Mouse (Mus musculus) forebrain, embryonic 12.5 days (tissue): ENCODE measurements around the gene Txn2. TPM values are rescaled to one million over a fixed set of nuclear protein-coding genes. Genes with fewer than 3 reads are reported as not detected.

ENCODE experiments used
- ATAC-seq: fragments of 200-750 bp; cut with Nextera tagmentation; 2 replicates; pipeline ENCODE4 v1.8.0; 2017; ENCODE audit warnings: moderate TSS enrichment; ENCODE audit not compliant: low FRiP score
- H3K27ac ChIP-seq: fragments of 300-500 bp; sonication (generic); 2 replicates; pipeline ENCODE4 v1.5.1; 2016; ENCODE audit warnings: mild to moderate bottlenecking
- H3K27me3 ChIP-seq: fragments of 300-500 bp; sonication (generic); 2 replicates; pipeline ENCODE4 v1.6.1; 2016; ENCODE audit warnings: mild to moderate bottlenecking
- H3K36me3 ChIP-seq: fragments of 300-500 bp; sonication (generic); replicated peaks from 2 replicates; pipeline ENCODE4 v1.6.1; 2016; ENCODE audit warnings: mild to moderate bottlenecking
- H3K4me1 ChIP-seq: fragments of 300-500 bp; sonication (generic); 2 replicates; pipeline ENCODE4 v1.6.1; 2016
- H3K4me2 ChIP-seq: fragments of 300-500 bp; sonication (generic); 2 replicates; pipeline ENCODE4 v1.6.1; 2016; ENCODE audit warnings: mild to moderate bottlenecking, moderate library complexity
- H3K4me3 ChIP-seq: fragments of 300-500 bp; sonication (generic); replicated peaks from 2 replicates; pipeline ENCODE4 v1.5.1; 2016; ENCODE audit warnings: mild to moderate bottlenecking
- H3K9ac ChIP-seq: fragments of 300-500 bp; sonication (generic); 2 replicates; pipeline ENCODE4 v1.6.1; 2016; ENCODE audit warnings: mild to moderate bottlenecking
- H3K9me3 ChIP-seq: fragments of 300-500 bp; sonication (generic); 2 replicates; pipeline ENCODE4 v1.6.1; 2016
- WGBS: fragments of 180-500 bp; shearing (Covaris S2); methylation state at CpG from one replicate; pipeline ENCODE4 v1.1.7; 2016; 5-methylcytosine and 5-hydroxymethylcytosine counted together
- polyA plus RNA-seq: library from polyadenylated mRNA; unstranded; fragments of >200 nt; fragmentation: Nextera tagmentation; extraction: Ambion mirVana; gene quantifications from 2 replicates; pipeline ENCODE4 v1.2.1, GENCODE M21; 2016

The Txn2 gene
- polyA plus RNA-seq, 1 experiment from 2014 or later, result 210 TPM

DNA sequence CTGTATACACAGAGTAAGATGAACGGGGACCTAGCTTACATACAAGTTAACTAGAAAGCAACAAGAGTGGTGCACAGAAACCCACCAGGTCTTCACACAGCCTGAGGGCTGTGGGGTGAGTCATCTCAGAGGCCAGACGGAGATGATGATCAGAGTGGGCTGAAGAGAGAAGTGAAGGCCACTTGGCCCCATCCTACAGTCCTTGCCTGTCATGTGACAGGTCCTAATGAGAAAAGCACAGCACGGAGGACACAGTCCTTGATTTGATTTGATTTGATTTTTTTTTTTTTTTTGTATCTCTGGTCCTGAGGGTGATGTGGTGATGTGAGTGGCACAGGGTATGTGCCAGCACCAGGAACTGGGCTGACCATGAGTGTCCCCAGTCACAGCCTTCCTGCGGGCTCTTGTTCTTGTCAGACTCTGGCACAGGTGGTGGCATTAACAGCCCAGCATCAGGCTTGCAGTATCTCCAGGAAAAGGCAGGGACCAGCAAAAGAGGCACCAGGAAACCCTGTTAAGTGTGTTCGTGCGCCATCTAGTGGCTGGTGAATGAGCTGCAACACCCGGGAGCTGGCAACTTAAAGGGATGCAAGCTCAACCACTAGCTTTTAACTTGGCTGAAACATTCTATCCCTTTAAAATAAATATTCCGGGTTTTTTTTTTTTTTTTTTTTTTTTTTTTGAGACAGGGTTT is 11.8 kb downstream of the Txn2 start:
- WGBS, result 42% methylated on average over 8 of the region's 8 CpGs
- H3K36me3 ChIP-seq, result peaks cover 59% of the 10 kb centered on the region
- ATAC-seq, result peak; percentile 67; the same call in 1 of the 2 replicates

GRCm38 (mm10) chr15:77915287-77915686 is 13.5 kb downstream of the Txn2 start:
- Histone ChIP-seq H3K36me3 (peaks cover 44% of the 10 kb centered on the region), H3K27ac (0 out of 2 replicates have a peak overlapping the region, but pooled peaks have one; percentile 25), H3K4me2 (no peak overlapping the region), H3K4me1 (no peaks in the 10 kb centered on the region), H3K9ac (no peak overlapping the region), H3K9me3 (no peaks in the 10 kb centered on the region), H3K4me3 (no peak overlapping the region), H3K27me3 (no peaks in the 10 kb centered on the region)
- 98% methylated on average over 4 of the region's 4 CpGs for WGBS
- no peak for ATAC-seq

More for the DNA sequence above, 11.8 kb downstream of the Txn2 start:
- Histone ChIP-seq H3K4me2 (no peak overlapping the region), H3K27ac (no peak overlapping the region), H3K4me3 (no peak overlapping the region), H3K9me3 (no peaks in the 10 kb centered on the region), H3K4me1 (no peaks in the 10 kb centered on the region), H3K27me3 (no peaks in the 10 kb centered on the region), H3K9ac (no peak overlapping the region)

DNA sequence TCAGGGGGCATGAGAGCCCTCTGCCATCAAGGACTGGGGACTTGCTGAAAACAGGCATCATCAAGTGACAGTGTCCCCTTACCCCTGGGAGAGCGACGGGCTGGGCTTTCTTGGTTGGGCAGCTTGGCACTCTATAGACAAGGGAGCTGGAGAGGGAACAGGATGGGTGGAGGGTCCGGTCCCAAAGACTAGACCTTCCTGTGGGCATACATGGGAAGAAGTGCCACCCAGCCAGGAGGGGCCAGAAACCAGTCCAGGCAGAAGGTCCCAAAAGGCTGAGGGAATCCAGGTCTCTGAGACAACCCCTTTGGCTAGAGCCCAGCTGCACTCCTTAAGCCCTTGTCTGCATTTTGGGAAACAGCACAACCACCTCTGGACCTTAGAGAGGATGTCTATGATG is 14.3 kb downstream of the Txn2 start:
- no peak overlapping the region for H3K27ac ChIP-seq
- H3K36me3 ChIP-seq, result peaks cover 37% of the 10 kb centered on the region
- no peak overlapping the region for H3K4me2 ChIP-seq
- no peaks in the 10 kb centered on the region for H3K9me3 ChIP-seq
- H3K27me3 ChIP-seq, result no peaks in the 10 kb centered on the region
- H3K4me3 ChIP-seq, result no peak overlapping the region
- H3K9ac ChIP-seq, result no peak overlapping the region
- ATAC-seq, result no peak
- H3K4me1 ChIP-seq, result no peaks in the 10 kb centered on the region
- WGBS, result 100% methylated on average over 3 of the region's 3 CpGs

DNA sequence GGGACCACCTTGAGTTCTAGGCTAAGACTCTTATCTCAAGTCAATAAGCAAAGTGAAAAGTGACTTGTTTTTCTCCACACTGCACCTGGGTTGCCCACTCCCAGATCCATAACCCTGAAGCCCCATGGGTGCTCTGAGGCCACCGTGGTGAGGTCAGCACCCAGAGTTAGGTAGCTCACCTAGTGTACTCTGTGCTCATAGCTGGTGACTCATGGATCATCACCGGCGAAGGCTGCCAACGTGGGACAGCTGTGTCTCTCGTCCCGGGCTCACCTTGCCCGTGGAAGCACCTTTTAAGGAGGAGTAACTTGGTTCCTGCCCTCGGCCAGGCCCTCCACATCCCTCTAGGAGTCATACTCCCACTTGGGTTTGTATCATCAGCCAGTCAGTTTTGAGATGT is 15.8 kb downstream of the Txn2 start:
- Histone ChIP-seq H3K27ac (no peak overlapping the region), H3K9me3 (no peaks in the 10 kb centered on the region), H3K4me3 (no peak overlapping the region), H3K4me1 (no peaks in the 10 kb centered on the region), H3K4me2 (no peak overlapping the region), H3K27me3 (no peaks in the 10 kb centered on the region), H3K36me3 (peaks cover 29% of the 10 kb centered on the region), H3K9ac (no peak overlapping the region)
- 91% methylated on average over 8 of the region's 8 CpGs for WGBS
- no peak for ATAC-seq

GRCm38 (mm10) chr15:77912585-77912984 is 16.2 kb downstream of the Txn2 start:
- ATAC-seq, result no peak
- Histone ChIP-seq H3K4me3 (no peak overlapping the region), H3K4me2 (no peak overlapping the region), H3K36me3 (peaks cover 29% of the 10 kb centered on the region), H3K9ac (no peak overlapping the region), H3K4me1 (no peaks in the 10 kb centered on the region), H3K9me3 (no peaks in the 10 kb centered on the region), H3K27me3 (no peaks in the 10 kb centered on the region), H3K27ac (no peak overlapping the region)
- 65% methylated on average over 7 of the region's 7 CpGs for whole genome bisulfite sequencing

GRCm38 (mm10) chr15:77912048-77912447 is 16.8 kb downstream of the Txn2 start:
- Histone ChIP-seq H3K27ac (no peak overlapping the region), H3K4me1 (no peaks in the 10 kb centered on the region), H3K36me3 (peaks cover 29% of the 10 kb centered on the region), H3K9me3 (no peaks in the 10 kb centered on the region), H3K4me2 (no peak overlapping the region), H3K27me3 (0 out of 2 replicates have a peak, but pooled peaks cover 3% of the 10 kb centered on the region), H3K4me3 (no peak overlapping the region), H3K9ac (no peak overlapping the region)
- WGBS, result 65% methylated on average over 5 of the region's 5 CpGs
- ATAC-seq, result no peak

- H3K27me3 ChIP-seq, result peaks cover 10% of the 10 kb centered on the region; the same call in 1 of the 2 replicates
- H3K4me2 ChIP-seq, result no peak overlapping the region
- no peaks in the 10 kb centered on the region for H3K4me1 ChIP-seq
- no peak for ATAC-seq
- no peak overlapping the region for H3K9ac ChIP-seq
- H3K27ac ChIP-seq, result no peak overlapping the region
- H3K9me3 ChIP-seq, result no peaks in the 10 kb centered on the region
- no peak overlapping the region for H3K4me3 ChIP-seq
- 29% methylated on average over 2 of the region's 2 CpGs for WGBS
- H3K36me3 ChIP-seq, result peaks cover 24% of the 10 kb centered on the region
Measured at GRCm38 (mm10) chr15:77911065-77911464, 17.7 kb downstream of the Txn2 start.

DNA sequence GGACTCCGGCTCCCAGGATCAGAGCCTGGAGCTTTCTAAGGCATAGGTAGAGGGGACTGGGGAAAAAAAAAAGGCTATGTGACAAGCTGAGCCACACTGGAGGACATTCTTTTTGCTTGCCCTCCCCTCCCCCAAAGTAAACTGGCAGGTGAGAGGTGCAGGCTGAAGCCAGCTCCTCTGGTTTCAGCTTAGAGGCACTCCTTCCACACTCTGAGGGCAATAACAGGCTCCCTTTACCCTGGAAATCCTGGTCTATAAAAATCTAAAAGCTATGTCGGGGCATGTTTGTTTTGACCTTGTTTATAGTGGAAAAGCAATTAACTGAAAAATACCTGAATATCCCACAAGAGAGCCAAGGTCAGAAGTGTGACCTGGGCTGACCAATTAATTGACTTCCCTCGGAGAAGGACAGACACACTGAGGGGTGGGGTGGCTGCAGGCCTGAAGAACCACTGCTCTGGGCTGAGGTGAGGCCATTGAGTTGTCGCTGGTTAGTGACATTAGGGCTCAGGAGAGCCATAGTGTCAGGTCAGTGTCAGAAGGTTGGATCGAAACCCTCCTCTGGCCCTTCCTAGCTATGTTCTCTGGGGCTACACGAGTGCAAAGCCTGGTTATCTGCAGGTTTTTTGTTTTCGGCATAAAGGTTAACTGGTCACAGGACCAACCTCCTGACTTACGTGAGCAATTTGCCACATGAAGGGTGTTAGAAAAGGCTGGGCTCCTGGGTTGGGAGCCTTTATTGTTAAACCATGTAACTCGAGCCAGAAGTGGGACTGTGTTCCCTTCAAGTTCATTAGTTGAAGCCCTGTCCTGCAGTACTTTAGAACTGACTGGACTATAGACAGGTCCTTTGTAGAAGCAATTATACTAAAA is 20.9 kb downstream of the Txn2 start:
- Histone ChIP-seq H3K27ac (no peak overlapping the region), H3K9me3 (no peaks in the 10 kb centered on the region), H3K9ac (no peak overlapping the region), H3K4me3 (no peak overlapping the region), H3K36me3 (no peaks in the 10 kb centered on the region), H3K27me3 (peaks cover 24% of the 10 kb centered on the region; the same call in 1 of the 2 replicates), H3K4me2 (no peak overlapping the region), H3K4me1 (peaks cover 12% of the 10 kb centered on the region)
- 46% methylated on average over 9 of the region's 9 CpGs for WGBS
- no peak for ATAC-seq

DNA sequence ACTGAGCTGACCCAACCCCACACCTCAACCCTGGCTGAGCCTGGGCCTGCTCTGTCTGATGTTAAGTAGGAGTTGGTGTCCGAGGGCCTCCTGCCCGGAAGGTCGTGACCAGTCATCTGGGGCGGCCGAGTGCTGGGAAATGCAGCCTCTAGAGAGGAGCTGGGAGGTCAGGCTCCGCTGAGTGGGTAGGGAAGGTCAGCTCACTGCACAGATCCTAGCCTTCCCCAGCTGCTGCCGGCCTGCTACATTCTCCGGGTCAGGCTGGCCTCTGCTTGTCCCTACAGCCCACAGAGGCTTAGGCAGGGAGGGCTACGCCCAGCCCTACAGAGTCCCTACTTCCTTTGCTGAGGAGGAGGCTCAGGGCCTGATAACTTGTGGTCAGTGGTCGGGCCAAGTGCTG is 22.3 kb downstream of the Txn2 start:
- no peak overlapping the region for H3K4me2 ChIP-seq
- no peak overlapping the region for H3K27ac ChIP-seq
- no peak overlapping the region for H3K9ac ChIP-seq
- H3K4me1 ChIP-seq, result peaks cover 12% of the 10 kb centered on the region
- H3K36me3 ChIP-seq, result no peaks in the 10 kb centered on the region
- no peak for ATAC-seq
- H3K27me3 ChIP-seq, result peaks cover 24% of the 10 kb centered on the region; the same call in 1 of the 2 replicates
- no peaks in the 10 kb centered on the region for H3K9me3 ChIP-seq
- H3K4me3 ChIP-seq, result no peak overlapping the region
- 64% methylated on average over 10 of the region's 10 CpGs for WGBS

GRCm38 (mm10) chr15:77906081-77906480 is 22.7 kb downstream of the Txn2 start:
- H3K4me2 ChIP-seq, result no peak overlapping the region
- H3K4me1 ChIP-seq, result peaks cover 12% of the 10 kb centered on the region
- no peak overlapping the region for H3K4me3 ChIP-seq
- H3K36me3 ChIP-seq, result no peaks in the 10 kb centered on the region
- no peak overlapping the region for H3K9ac ChIP-seq
- WGBS, result 76% methylated on average over 8 of the region's 8 CpGs
- H3K27ac ChIP-seq, result no peak overlapping the region
- peaks cover 24% of the 10 kb centered on the region; the same call in 1 of the 2 replicates for H3K27me3 ChIP-seq
- H3K9me3 ChIP-seq, result no peaks in the 10 kb centered on the region
- no peak for ATAC-seq

- no peak overlapping the region for H3K9ac ChIP-seq
- no peak overlapping the region for H3K27ac ChIP-seq
- H3K27me3 ChIP-seq, result peaks cover 24% of the 10 kb centered on the region; the same call in 1 of the 2 replicates
- ATAC-seq, result no peak
- H3K4me3 ChIP-seq, result peak overlapping the region; percentile 33
- peaks cover 12% of the 10 kb centered on the region for H3K4me1 ChIP-seq
- no peaks in the 10 kb centered on the region for H3K36me3 ChIP-seq
- no peaks in the 10 kb centered on the region for H3K9me3 ChIP-seq
- H3K4me2 ChIP-seq, result peak overlapping the region; percentile 56
- WGBS, result 3% methylated on average over 26 of the region's 26 CpGs
Measured at GRCm38 (mm10) chr15:77905275-77905970, 23.4 kb downstream of the Txn2 start.

DNA sequence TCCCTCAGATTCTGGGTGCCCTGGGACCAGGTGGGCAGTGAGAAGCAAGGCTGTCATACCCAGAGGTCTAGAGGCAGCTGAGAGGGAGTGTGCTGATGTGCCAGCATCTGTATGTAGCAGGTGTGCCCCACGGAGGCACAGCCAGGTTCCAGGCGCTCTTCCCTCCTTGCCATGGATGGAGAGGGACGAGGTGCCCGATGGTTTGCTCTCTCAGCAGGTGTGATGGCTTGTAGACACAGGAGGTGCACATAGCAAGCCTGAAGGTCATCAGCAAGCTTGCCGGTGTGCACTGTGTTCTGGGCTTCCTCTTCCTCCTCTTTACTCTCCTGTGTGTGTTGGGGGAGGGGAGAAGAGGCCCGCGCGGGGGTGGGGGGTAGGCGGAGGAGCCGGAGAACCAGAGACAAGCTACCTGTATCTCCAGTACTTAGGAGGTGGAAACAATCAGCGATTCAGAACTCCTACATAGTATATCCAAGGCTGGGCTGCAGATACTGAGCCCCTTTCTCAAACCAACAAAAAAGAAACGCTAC is 24.4 kb downstream of the Txn2 start:
- H3K4me1 ChIP-seq, result peaks cover 12% of the 10 kb centered on the region
- no peak for ATAC-seq
- no peak overlapping the region for H3K9ac ChIP-seq
- H3K27ac ChIP-seq, result no peak overlapping the region
- H3K4me2 ChIP-seq, result no peak overlapping the region
- H3K36me3 ChIP-seq, result no peaks in the 10 kb centered on the region
- peaks cover 24% of the 10 kb centered on the region; the same call in 1 of the 2 replicates for H3K27me3 ChIP-seq
- WGBS, result 28% methylated on average over 12 of the region's 12 CpGs
- H3K4me3 ChIP-seq, result no peak overlapping the region
- H3K9me3 ChIP-seq, result no peaks in the 10 kb centered on the region
